Mouse (Mus musculus): Measurements from ENCODE around the gene Pik3c2a.
"Not testable (repeated sequence)": the region's sequence is repeated elsewhere in the genome, so short reads cannot be mapped to it uniquely, and the experiment has no call there.

DNA sequence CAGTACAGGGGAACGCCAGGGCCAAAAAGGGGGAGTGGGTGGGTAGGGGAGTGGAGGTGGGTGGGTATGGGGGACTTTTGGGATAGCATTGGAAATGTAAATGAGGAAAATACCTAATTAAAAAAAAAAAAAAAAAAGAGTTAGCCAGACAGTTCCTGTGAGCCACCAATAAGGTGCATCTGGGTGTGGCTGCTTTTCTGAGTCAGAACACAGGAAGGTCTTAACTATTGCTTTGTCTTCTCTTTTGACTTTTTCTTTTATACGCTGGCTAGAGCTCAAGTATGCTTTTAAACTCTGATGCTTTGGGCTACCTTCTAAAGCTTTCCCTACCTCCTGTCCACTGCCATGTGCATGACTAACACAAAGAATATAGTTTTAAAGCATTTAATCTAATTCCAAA is 55.9 kb downstream of the Pik3c2a start:
- not testable (repeated sequence) for TF ChIP-seq CTCF (IDR thresholded peaks at IDR 0.05; ENCODE audit: borderline replicate concordance, insufficient read depth, low read depth, low read length); POLR2A (IDR thresholded peaks at IDR 0.05; ENCODE audit: borderline replicate concordance, insufficient read depth, low read length)

Measured in cerebellum, adult 2 months (tissue).